Mouse (Mus musculus): ENCODE measurements around the gene Zbtb34. TPM values are rescaled to one million over a fixed set of nuclear protein-coding genes. Genes with fewer than 3 reads are reported as not detected.

Gene Zbtb34
- polyA plus RNA-seq, 1 experiment from 2014 or later, result 3.8 TPM

GRCm38 (mm10) chr2:33451038-33451978 is 20.2 kb upstream of the Zbtb34 start:
- 63% methylated on average over 11 of the region's 11 CpGs for WGBS
- H3K36me3 ChIP-seq (ENCODE audit: control insufficient read depth, insufficient read depth), result peaks cover 31% of the 10 kb centered on the region
- no peak for ATAC-seq (replicated peaks; ENCODE audit: extremely low read depth, insufficient read depth, low FRiP score)

DNA sequence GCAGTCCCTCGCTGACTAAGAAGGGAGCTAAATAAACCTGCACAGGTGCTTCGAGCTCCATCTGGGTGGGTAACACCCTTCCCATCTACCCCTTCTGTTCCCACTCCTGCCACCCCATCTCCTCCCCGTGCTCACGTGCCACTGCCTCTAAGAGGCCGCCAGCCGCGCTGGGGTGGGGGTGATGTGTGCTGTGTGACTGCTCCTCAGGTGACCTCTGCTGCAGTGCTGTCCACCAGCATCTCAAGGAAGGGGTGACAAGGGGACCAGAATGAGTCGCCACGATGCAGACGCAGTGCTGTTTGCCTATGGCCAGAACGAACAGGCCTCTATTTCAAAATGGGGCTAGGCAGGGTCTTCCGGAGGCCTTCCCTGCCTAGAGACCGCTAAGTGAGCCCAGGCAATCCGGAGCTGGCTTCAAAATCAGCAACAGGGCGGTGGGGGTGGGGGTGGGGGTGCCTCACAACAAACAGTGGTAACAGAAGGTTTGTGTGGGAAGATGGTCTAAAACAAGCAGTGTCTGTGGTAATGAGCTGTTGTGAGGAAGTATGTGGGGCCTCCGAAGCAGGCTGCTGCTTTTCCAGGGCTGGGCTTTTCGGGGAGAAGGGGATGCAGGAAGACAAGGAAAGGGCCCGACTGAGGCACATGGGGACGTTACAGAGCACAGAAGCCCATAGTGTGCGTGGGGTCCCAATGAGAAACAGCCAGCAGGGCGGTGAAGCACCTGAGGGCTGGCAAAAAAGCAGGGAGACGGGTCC is 18.2 kb upstream of the Zbtb34 start:
- Histone ChIP-seq H3K27ac (ENCODE audit: low read length) (no peak overlapping the region), H3K4me2 (ENCODE audit: low read depth, low read length) (no peak overlapping the region), H3K9ac (ENCODE audit: low read length) (no peak overlapping the region), H3K4me3 (ENCODE audit: low read length) (no peak overlapping the region), H3K4me1 (ENCODE audit: control insufficient read depth, insufficient read depth, low read length) (peaks cover 25% of the 10 kb centered on the region), H3K27me3 (ENCODE audit: control insufficient read depth, insufficient read depth, low read length) (no peaks in the 10 kb centered on the region), H3K9me3 (replicated peaks; ENCODE audit: control insufficient read depth, low read length) (no peaks in the 10 kb centered on the region), H3K36me3 (ENCODE audit: control insufficient read depth, insufficient read depth) (peaks cover 25% of the 10 kb centered on the region)
- 90% methylated on average over 22 of the region's 22 CpGs for WGBS
- ATAC-seq (replicated peaks; ENCODE audit: extremely low read depth, insufficient read depth, low FRiP score), result no peak

More at GRCm38 (mm10) chr2:33451038-33451978, 20.2 kb upstream of the Zbtb34 start:
- no peak overlapping the region for H3K27ac ChIP-seq (ENCODE audit: low read length)
- H3K27me3 ChIP-seq (ENCODE audit: control insufficient read depth, insufficient read depth, low read length), result no peaks in the 10 kb centered on the region
- H3K9ac ChIP-seq (ENCODE audit: low read length), result no peak overlapping the region
- H3K4me2 ChIP-seq (ENCODE audit: low read depth, low read length), result no peak overlapping the region
- no peaks in the 10 kb centered on the region for H3K9me3 ChIP-seq (replicated peaks; ENCODE audit: control insufficient read depth, low read length)
- H3K4me3 ChIP-seq (ENCODE audit: low read length), result no peak overlapping the region
- H3K4me1 ChIP-seq (ENCODE audit: control insufficient read depth, insufficient read depth, low read length), result peaks cover 18% of the 10 kb centered on the region

GRCm38 (mm10) chr2:33446796-33447195 is 15.7 kb upstream of the Zbtb34 start:
- 57% methylated on average over 1 of the region's 1 CpGs for WGBS
- Histone ChIP-seq H3K9ac (ENCODE audit: low read length) (no peak overlapping the region), H3K4me3 (ENCODE audit: low read length) (no peak overlapping the region), H3K27ac (ENCODE audit: low read length) (no peak overlapping the region), H3K4me1 (ENCODE audit: control insufficient read depth, insufficient read depth, low read length) (peaks cover 17% of the 10 kb centered on the region), H3K36me3 (ENCODE audit: control insufficient read depth, insufficient read depth) (peaks cover 12% of the 10 kb centered on the region), H3K9me3 (replicated peaks; ENCODE audit: control insufficient read depth, low read length) (no peaks in the 10 kb centered on the region), H3K4me2 (ENCODE audit: low read depth, low read length) (no peak overlapping the region), H3K27me3 (ENCODE audit: control insufficient read depth, insufficient read depth, low read length) (no peaks in the 10 kb centered on the region)
- no peak for ATAC-seq (replicated peaks; ENCODE audit: extremely low read depth, insufficient read depth, low FRiP score)

GRCm38 (mm10) chr2:33445741-33446140 is 14.6 kb upstream of the Zbtb34 start:
- Histone ChIP-seq H3K27me3 (ENCODE audit: control insufficient read depth, insufficient read depth, low read length) (no peaks in the 10 kb centered on the region), H3K4me2 (ENCODE audit: low read depth, low read length) (no peak overlapping the region), H3K27ac (ENCODE audit: low read length) (no peak overlapping the region), H3K4me3 (ENCODE audit: low read length) (no peak overlapping the region), H3K4me1 (ENCODE audit: control insufficient read depth, insufficient read depth, low read length) (peaks cover 17% of the 10 kb centered on the region), H3K36me3 (ENCODE audit: control insufficient read depth, insufficient read depth) (peaks cover 12% of the 10 kb centered on the region), H3K9me3 (replicated peaks; ENCODE audit: control insufficient read depth, low read length) (no peaks in the 10 kb centered on the region), H3K9ac (ENCODE audit: low read length) (no peak overlapping the region)
- WGBS, result 93% methylated on average over 5 of the region's 5 CpGs
- no peak for ATAC-seq (replicated peaks; ENCODE audit: extremely low read depth, insufficient read depth, low FRiP score)

- Histone ChIP-seq H3K9me3 (replicated peaks; ENCODE audit: control insufficient read depth, low read length) (no peaks in the 10 kb centered on the region), H3K27ac (ENCODE audit: low read length) (peak overlapping the region; percentile 57), H3K4me2 (ENCODE audit: low read depth, low read length) (no peak overlapping the region), H3K9ac (ENCODE audit: low read length) (no peak overlapping the region), H3K36me3 (ENCODE audit: control insufficient read depth, insufficient read depth) (peaks cover 8% of the 10 kb centered on the region), H3K4me1 (ENCODE audit: control insufficient read depth, insufficient read depth, low read length) (peaks cover 18% of the 10 kb centered on the region), H3K27me3 (ENCODE audit: control insufficient read depth, insufficient read depth, low read length) (0 out of 2 replicates have a peak, but pooled peaks cover 2% of the 10 kb centered on the region), H3K4me3 (ENCODE audit: low read length) (no peak overlapping the region)
- ATAC-seq (replicated peaks; ENCODE audit: extremely low read depth, insufficient read depth, low FRiP score), result no peak
These were observed 13.7 kb upstream of the Zbtb34 start for GRCm38 (mm10) chr2:33444862-33445261.

DNA sequence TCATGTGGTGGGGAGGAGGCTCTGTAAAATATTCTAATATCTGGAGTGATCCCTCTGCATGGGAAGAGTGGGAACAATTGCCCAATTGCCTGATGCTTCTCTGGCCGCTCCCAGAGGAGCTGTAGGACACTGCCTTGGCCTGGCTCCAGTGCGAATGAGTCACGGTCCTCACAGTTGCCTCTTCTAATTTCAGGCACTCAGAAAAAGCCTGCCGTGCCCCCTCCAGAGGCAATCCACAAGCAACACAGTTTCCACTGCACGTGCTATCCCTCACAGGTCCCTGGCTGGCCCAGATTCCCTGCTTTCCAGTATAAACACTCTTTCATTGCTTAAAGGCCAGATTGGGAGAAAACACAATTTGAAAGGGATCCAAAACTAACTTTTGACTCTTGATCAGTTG is 13.2 kb upstream of the Zbtb34 start:
- H3K27ac ChIP-seq (ENCODE audit: low read length), result peak overlapping the region; percentile 63
- no peak overlapping the region for H3K9ac ChIP-seq (ENCODE audit: low read length)
- no peaks in the 10 kb centered on the region for H3K9me3 ChIP-seq (replicated peaks; ENCODE audit: control insufficient read depth, low read length)
- H3K4me3 ChIP-seq (ENCODE audit: low read length), result no peak overlapping the region
- H3K27me3 ChIP-seq (ENCODE audit: control insufficient read depth, insufficient read depth, low read length), result 0 out of 2 replicates have a peak, but pooled peaks cover 2% of the 10 kb centered on the region
- no peak overlapping the region for H3K4me2 ChIP-seq (ENCODE audit: low read depth, low read length)
- 16% methylated on average over 5 of the region's 5 CpGs for WGBS
- peaks cover 3% of the 10 kb centered on the region; the same call in 1 of the 2 replicates for H3K36me3 ChIP-seq (ENCODE audit: control insufficient read depth, insufficient read depth)
- H3K4me1 ChIP-seq (ENCODE audit: control insufficient read depth, insufficient read depth, low read length), result peaks cover 20% of the 10 kb centered on the region
- ATAC-seq (replicated peaks; ENCODE audit: extremely low read depth, insufficient read depth, low FRiP score), result peak; percentile 90

DNA sequence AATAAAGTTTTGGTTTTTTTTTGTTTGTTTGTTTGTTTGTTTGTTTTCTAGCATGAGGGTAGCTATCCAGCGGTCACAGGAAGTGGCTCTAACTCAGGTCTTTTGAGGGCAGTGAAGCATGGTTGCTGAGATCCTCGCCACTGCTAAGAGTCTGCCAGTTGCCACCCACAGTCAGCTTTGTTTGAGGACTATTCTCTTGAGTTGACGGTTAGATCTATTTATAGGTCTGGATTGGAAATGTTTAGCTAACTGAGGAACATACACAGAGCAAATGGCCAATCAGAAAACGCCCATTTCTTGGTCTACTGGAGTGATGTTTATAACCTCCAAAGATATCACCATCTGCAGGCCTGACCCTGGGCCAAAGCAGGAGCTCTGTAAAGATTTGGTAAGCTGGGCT is 11.6 kb upstream of the Zbtb34 start:
- H3K36me3 ChIP-seq (ENCODE audit: control insufficient read depth, insufficient read depth), result no peaks in the 10 kb centered on the region
- H3K27ac ChIP-seq (ENCODE audit: low read length), result no peak overlapping the region
- peaks cover 20% of the 10 kb centered on the region for H3K4me1 ChIP-seq (ENCODE audit: control insufficient read depth, insufficient read depth, low read length)
- H3K4me3 ChIP-seq (ENCODE audit: low read length), result no peak overlapping the region
- WGBS, result 43% methylated on average over 4 of the region's 4 CpGs
- ATAC-seq (replicated peaks; ENCODE audit: extremely low read depth, insufficient read depth, low FRiP score), result no peak
- H3K9me3 ChIP-seq (replicated peaks; ENCODE audit: control insufficient read depth, low read length), result no peaks in the 10 kb centered on the region
- H3K27me3 ChIP-seq (ENCODE audit: control insufficient read depth, insufficient read depth, low read length), result 0 out of 2 replicates have a peak, but pooled peaks cover 2% of the 10 kb centered on the region
- no peak overlapping the region for H3K4me2 ChIP-seq (ENCODE audit: low read depth, low read length)
- H3K9ac ChIP-seq (ENCODE audit: low read length), result no peak overlapping the region

DNA sequence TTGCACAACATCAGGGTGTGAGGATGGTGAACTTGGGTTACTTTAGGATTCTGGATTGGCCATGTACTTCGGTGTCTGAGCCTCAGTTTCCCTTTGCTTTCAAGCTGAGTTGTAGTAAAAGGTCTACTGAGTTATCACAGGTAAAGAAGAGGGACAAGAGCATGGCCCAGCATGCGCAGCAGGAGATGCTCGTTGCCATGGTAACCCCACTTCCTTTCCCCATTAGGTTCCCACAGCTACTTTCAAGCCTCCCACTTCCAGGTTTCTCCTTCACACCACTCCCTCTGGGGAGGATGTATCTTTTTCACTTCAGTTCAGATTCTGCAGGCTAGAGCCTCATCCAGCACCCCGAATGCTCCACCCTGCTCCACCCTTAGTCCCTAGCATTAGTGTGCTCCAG is 9.8 kb upstream of the Zbtb34 start:
- no peak for ATAC-seq (replicated peaks; ENCODE audit: extremely low read depth, insufficient read depth, low FRiP score)
- WGBS, result 42% methylated on average over 4 of the region's 4 CpGs
- Histone ChIP-seq H3K27me3 (ENCODE audit: control insufficient read depth, insufficient read depth, low read length) (0 out of 2 replicates have a peak, but pooled peaks cover 2% of the 10 kb centered on the region), H3K36me3 (ENCODE audit: control insufficient read depth, insufficient read depth) (no peaks in the 10 kb centered on the region), H3K4me3 (ENCODE audit: low read length) (no peak overlapping the region), H3K4me2 (ENCODE audit: low read depth, low read length) (no peak overlapping the region), H3K9ac (ENCODE audit: low read length) (no peak overlapping the region), H3K27ac (ENCODE audit: low read length) (no peak overlapping the region), H3K4me1 (ENCODE audit: control insufficient read depth, insufficient read depth, low read length) (peaks cover 22% of the 10 kb centered on the region), H3K9me3 (replicated peaks; ENCODE audit: control insufficient read depth, low read length) (no peaks in the 10 kb centered on the region)
